Mouse (Mus musculus) thymus, adult 2 months (tissue): ENCODE measurements at regions not wholly inside any gene's neighbourhood (a gene's known extent, or its start where the extent isn't known, plus 50 kb on each side); places are given as distances from the start of the nearest gene placed in this dataset.

Experiments used
- CTCF ChIP-seq: fragments of 200-500 bp; IDR thresholded peaks from 2 replicates; pipeline ENCODE4 v1.5.1; 2012; ENCODE audit warnings: mild to moderate bottlenecking, control low read depth, low read length, moderate library complexity, borderline replicate concordance; ENCODE audit not compliant: control insufficient read depth, poor library complexity, insufficient read depth; ENCODE audit errors: extremely low read depth
- POLR2A ChIP-seq: fragments of 200-500 bp; IDR thresholded peaks from 2 replicates; pipeline ENCODE4 v1.6.1; 2012; ENCODE audit warnings: mild to moderate bottlenecking, low read length, control low read depth, moderate library complexity; ENCODE audit not compliant: control insufficient read depth, poor library complexity, insufficient read depth; ENCODE audit errors: extremely low read depth

- TF ChIP-seq CTCF: no peak
- TF ChIP-seq POLR2A: no peak
These were observed 97.9 kb upstream of the Ccn6 start for GRCm38 (mm10) chr10:39261174-39262145.
